Mouse (Mus musculus) central nervous system, embryonic 11.5 days (tissue): ENCODE data around the gene Rab21. TPM values are rescaled to one million over a fixed set of nuclear protein-coding genes. Genes with fewer than 3 reads are reported as not detected.

Experiments
- polyA plus RNA-seq: library from polyadenylated mRNA; depleted of rRNA; stranded (reverse); fragments of >200 nt; gene quantifications from 2 replicates; pipeline ENCODE4 v1.2.3, GENCODE M21; 2012; rRNA removed

The Rab21 gene
- polyA plus RNA-seq, result 21.9 and 23.3 TPM in 2 replicates

DNA sequence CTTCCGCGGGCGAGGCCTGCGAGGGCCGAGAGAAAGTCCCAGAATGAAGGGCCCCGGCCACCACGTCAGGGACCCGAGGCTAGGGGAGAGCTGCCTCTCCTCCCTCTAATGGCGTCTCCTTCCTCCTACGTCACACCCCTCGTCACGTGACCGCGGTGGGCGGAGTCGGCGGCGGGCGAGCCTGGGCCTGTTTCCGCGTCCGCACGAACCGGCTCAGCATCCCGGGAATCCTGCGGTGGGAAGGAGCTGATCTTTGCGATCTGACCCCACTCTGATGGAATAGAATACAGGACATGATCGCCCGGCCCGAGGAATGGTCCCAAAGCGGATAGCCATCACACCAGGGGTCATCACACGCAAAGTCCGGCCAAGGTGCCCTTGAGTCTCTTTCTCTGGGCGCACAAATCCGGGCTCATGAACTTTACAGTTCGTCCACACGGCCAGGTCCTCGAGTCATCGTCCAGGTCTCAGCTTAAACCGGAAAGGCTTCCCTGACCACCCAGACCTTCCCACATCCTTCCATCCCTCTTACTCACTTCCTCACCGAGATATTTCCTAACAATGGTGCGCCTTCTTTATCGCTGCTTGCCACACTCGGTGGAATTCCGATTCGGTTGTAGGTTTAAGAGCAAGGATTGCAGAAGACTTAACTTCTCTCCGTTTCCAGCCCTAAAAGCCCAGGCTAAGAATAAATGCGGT is at the start of gene Rab21:
TSS of gene Rab21 (minus strand) at position 122 of the 699 bp plus-strand sequence.

DNA sequence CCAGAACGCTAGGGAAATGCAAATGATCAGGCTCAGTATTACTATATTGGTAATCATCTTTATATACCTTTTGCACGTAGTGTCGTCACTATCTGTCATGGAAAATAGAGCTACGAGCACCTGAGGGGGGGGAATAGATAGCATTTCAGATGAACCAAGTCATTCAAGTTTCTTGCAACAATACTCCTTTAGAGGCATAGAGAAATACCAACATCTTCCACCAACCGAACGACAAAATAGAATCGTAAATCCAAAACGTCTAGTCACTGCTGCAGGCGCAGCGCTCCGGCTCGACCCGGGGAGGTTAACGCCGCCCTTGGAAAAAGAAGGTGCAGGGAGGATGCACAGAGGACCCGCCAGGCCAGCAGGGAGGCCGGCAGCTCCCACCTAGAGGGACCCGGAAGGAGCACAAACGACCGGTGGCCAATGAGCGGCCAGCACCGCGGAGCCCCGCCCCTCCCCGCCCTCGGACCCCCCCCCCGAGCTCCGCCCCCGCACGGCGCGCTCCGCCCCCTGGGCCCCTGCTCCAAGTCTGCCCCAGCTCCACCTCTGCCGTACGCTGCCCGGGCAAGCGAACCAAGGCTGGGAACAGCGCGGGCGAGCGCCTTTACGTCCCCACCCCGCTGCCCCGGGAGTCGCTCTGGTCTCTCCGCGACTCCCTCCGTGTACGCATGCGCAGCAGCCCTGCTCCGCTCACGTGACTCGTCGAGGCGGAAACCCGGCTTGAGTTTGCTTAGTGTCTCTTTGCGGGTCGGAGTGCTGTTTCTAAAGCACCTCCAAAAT is 46.6 kb upstream of the Rab21 start, which contains the start of gene Tmem19:
TSS of gene Tmem19 (minus strand) at position 662 of the 783 bp plus-strand sequence.

GRCm38 (mm10) chr10:115251088-115251934 is 64.1 kb downstream of the Rab21 start, which contains the start of gene Tbc1d15:
Gene Tbc1d15, minus strand, starts transcription at chr10:115251467.

Other genes with a start within 250 kb of the Rab21 start
- 0.29 and 0.68 TPM in 2 replicates for gene Tph2, start 130.6 kb downstream of the Rab21 start, polyA plus RNA-seq
- 40.4 and 42.6 TPM in 2 replicates for gene Tbc1d15, start 64.1 kb downstream of the Rab21 start, polyA plus RNA-seq
- 14.6 and 18.5 TPM in 2 replicates for gene Tmem19, start 46.9 kb upstream of the Rab21 start, polyA plus RNA-seq
- gene Thap2, start 68.8 kb upstream of the Rab21 start, polyA plus RNA-seq, result 13.5 and 17.3 TPM in 2 replicates
- 64.5 and 116 TPM in 2 replicates for gene Zfc3h1, start 69.4 kb upstream of the Rab21 start, polyA plus RNA-seq